Mouse (Mus musculus) liver, embryonic 14.5 days (tissue): Measurements from ENCODE around the gene Fat3. TPM values are rescaled to one million over a fixed set of nuclear protein-coding genes. Genes with fewer than 3 reads are reported as not detected.

Experiments
- ATAC-seq: fragments of 200-750 bp; cut with Nextera tagmentation; 2 replicates; pipeline ENCODE4 v1.8.0; 2017; ENCODE audit warnings: moderate number of reproducible peaks, mild to moderate bottlenecking, moderate library complexity; ENCODE audit not compliant: insufficient read depth
- DNase-seq, 3 experiments: peaks; one replicate each; pipeline ENCODE4 v3.0.0-alpha.2; 2012 to 2013; ENCODE audit warnings: low read depth in 3 of 3, low spot score in 3 of 3
- H3K27ac ChIP-seq: fragments of 300-500 bp; sonication (generic); 2 replicates; pipeline ENCODE4 v1.5.1; 2014; ENCODE audit warnings: moderate library complexity, mild to moderate bottlenecking, control low read depth, inconsistent platforms
- H3K27me3 ChIP-seq: fragments of 300-500 bp; sonication (generic); 2 replicates; pipeline ENCODE4 v1.6.1; 2014; ENCODE audit warnings: mild to moderate bottlenecking, low read length, moderate library complexity; ENCODE audit not compliant: control insufficient read depth, insufficient read depth
- H3K36me3 ChIP-seq: fragments of 300-500 bp; sonication (generic); replicated peaks from 2 replicates; pipeline ENCODE4 v1.6.1; 2014; ENCODE audit warnings: low read depth; ENCODE audit not compliant: control insufficient read depth, insufficient read depth
- H3K4me1 ChIP-seq, 2 experiments: fragments of 200-500 bp in 1 of 2; fragments of 300-500 bp in 1 of 2; sonication (generic) in 1 of 2; replicated peaks; 2 replicates each; pipeline ENCODE4 v1.6.1; 2012 to 2014; ENCODE audit warnings: antibody characterized with exemption in 1 of 2, inconsistent platforms in 1 of 2, low read length in 1 of 2; ENCODE audit not compliant: control insufficient read depth in 2 of 2, insufficient read depth in 2 of 2
- H3K4me2 ChIP-seq: fragments of 300-500 bp; sonication (generic); 2 replicates; pipeline ENCODE4 v1.6.1; 2014; ENCODE audit warnings: low read depth, mild to moderate bottlenecking, control low read depth, moderate library complexity
- H3K4me3 ChIP-seq, 2 experiments: fragments of 200-500 bp in 1 of 2; fragments of 300-500 bp in 1 of 2; sonication (generic) in 1 of 2; 2 replicates each; pipeline ENCODE4 v1.5.1; 2012 to 2014; ENCODE audit warnings: low read depth in 2 of 2, low read length in 2 of 2, mild to moderate bottlenecking in 2 of 2, control low read depth in 1 of 2, inconsistent platforms in 1 of 2, moderate library complexity in 1 of 2; ENCODE audit not compliant: insufficient read depth in 1 of 2
- H3K9ac ChIP-seq: fragments of 300-500 bp; sonication (generic); replicated peaks from 2 replicates; pipeline ENCODE4 v1.6.1; 2014; ENCODE audit warnings: mild to moderate bottlenecking, control low read depth, moderate library complexity
- H3K9me3 ChIP-seq: fragments of 300-500 bp; sonication (generic); 2 replicates; pipeline ENCODE4 v1.6.1; 2016; ENCODE audit warnings: low read length, mixed read lengths; ENCODE audit not compliant: control insufficient read depth
- CTCF ChIP-seq: IDR thresholded peaks from 2 replicates; pipeline ENCODE4 v1.5.1; 2016; ENCODE audit warnings: antibody characterized with exemption, low read depth, control low read depth
- EP300 ChIP-seq: IDR thresholded peaks from 2 replicates; pipeline ENCODE4 v1.6.1; 2016; ENCODE audit warnings: antibody characterized with exemption, low read depth
- WGBS: fragments of 180-500 bp; shearing (Covaris S2); extraction: QIAGEN DNeasy Blood & Tissue Kit; methylation state at CpG from one replicate; pipeline ENCODE4 v1.1.7; 2014; ENCODE audit not compliant: insufficient replicate concordance; 5-methylcytosine and 5-hydroxymethylcytosine counted together
- polyA plus RNA-seq, 2 experiments: library from polyadenylated mRNA; depleted of rRNA in 1 of 2; stranded (reverse) in 1 of 2; unstranded in 1 of 2; fragments of >200 nt; fragmentation: Nextera tagmentation in 1 of 2; extraction: Ambion mirVana in 1 of 2; gene quantifications; 2 replicates each; pipeline versions ENCODE4 v1.2.1 to v1.2.3; 2012 to 2014

Fat3 gene
- polyA plus RNA-seq, 2 experiments, result 0.06 TPM; not detected in 1

DNA sequence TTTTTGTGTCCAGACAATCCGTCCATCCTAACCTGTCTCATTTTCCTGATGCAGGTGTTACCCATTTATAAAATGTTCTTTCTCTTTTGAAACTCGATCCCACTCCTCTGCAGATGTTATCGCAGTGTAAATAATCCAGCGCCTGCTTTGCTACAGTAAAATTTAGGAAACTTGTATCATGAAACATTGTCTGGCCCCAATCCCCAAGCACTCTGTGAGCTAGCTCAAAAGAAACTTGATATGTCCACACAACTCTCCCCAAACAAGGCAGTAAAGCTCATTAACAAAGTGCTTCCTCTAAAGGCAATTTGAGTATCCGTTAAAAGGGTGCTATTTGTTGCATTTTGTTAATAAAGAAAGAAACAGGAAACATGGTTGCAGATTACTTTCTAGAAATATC lies 393.2 kb downstream of the Fat3 start:
- ATAC-seq (no peak), DNase-seq (no peak)
- Histone ChIP-seq H3K4me3 (no peak overlapping the region), H3K4me1 (no peaks in the 10 kb centered on the region), H3K36me3 (no peaks in the 10 kb centered on the region), H3K9me3 (no peaks in the 10 kb centered on the region), H3K27me3 (no peaks in the 10 kb centered on the region), H3K9ac (no peak overlapping the region), H3K27ac (no peak overlapping the region), H3K4me2 (no peak overlapping the region)
- WGBS, result 52% methylated on average over 5 of the region's 5 CpGs
- TF ChIP-seq EP300 (no peak), CTCF (no peak)

DNA sequence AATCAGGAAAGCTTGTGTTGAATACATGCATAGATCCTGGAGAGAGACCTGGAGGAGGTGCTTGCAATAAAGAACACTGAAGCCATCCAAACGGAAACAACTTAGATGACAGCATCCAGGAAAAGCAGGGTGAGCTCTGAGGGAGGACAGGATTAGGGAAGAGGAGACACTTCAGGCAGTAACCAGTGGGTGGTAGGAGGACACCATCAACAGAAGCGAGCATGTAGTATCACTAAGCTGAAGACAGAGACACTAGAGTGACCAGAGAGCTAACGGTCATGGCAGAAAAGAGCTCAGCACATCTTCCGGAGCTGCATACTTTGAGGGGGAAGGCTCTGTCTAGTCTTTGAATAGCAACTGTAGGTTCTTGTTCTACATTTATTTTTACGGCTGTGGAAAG lies 393.7 kb downstream of the Fat3 start:
- H3K36me3 ChIP-seq, result no peaks in the 10 kb centered on the region
- TF ChIP-seq CTCF, result peak; percentile 16; the same call in 1 of the 2 replicates
- no peak for TF ChIP-seq EP300
- WGBS, result 42% methylated on average over 5 of the region's 5 CpGs
- H3K27ac ChIP-seq, result no peak overlapping the region
- H3K4me1 ChIP-seq, result no peaks in the 10 kb centered on the region
- H3K9me3 ChIP-seq, result no peaks in the 10 kb centered on the region
- H3K4me2 ChIP-seq, result no peak overlapping the region
- H3K27me3 ChIP-seq, result no peaks in the 10 kb centered on the region
- no peak for DNase-seq
- no peak overlapping the region for H3K9ac ChIP-seq
- no peak overlapping the region for H3K4me3 ChIP-seq
- ATAC-seq, result no peak

DNA sequence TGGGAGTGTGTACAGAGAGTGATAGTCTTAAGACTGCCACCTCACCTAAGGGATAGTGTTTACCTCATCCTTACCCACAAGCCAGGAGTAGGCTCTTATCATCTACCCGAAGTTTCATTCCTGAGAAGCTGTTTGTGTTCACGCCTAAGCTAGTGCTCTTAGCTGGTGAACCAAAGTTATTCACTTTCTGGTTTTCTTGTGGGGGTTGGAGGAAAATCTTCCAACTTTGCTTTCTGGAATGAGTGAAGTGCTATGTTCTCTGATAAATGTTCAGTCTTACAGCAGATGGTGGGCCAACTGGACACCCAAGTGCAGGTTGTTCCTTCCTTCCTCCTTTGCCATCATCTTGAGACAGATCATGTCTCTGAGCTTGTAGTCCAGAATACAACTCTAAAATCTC lies 402.5 kb downstream of the Fat3 start:
- H3K27ac ChIP-seq, result no peak overlapping the region
- TF ChIP-seq EP300, result no peak
- no peak for TF ChIP-seq CTCF
- H3K4me2 ChIP-seq, result no peak overlapping the region
- H3K27me3 ChIP-seq, result no peaks in the 10 kb centered on the region
- H3K9me3 ChIP-seq, result no peaks in the 10 kb centered on the region
- H3K4me3 ChIP-seq, result no peak overlapping the region
- DNase-seq (no peak), ATAC-seq (no peak)
- H3K36me3 ChIP-seq, result no peaks in the 10 kb centered on the region
- H3K4me1 ChIP-seq, result no peaks in the 10 kb centered on the region
- H3K9ac ChIP-seq, result no peak overlapping the region
- WGBS, result 45% methylated on average over 2 of the region's 2 CpGs

DNA sequence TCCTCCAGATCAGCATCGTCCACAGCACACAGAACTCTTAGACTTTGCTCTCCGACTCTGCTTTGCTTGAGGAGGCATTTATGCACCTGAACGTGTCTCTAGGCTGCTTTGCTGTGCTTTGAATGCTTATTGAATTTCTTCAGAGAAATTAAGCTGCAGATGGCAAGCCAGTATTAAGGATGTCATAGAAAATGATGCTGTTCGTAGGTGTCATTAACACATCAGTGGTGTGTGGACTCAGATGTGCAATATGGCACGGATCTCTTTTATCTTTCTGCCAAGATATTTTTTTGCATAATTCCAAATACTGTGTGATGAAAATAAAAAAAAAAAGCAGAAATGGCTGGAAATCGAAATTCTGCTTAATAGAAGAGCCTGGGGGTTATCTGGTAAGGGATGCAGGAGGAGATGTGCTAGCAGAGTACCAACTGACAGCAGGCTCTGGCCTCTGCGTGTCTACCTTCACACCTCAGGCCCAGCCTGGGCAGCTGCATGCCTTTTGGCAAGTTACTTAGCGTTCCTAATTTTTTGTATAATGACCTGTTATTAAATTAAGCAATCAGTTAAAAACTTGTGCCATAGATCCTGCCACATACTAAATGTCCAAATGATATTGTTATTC lies 407.9 kb downstream of the Fat3 start:
- Histone ChIP-seq H3K4me1 (no peaks in the 10 kb centered on the region), H3K9ac (no peak overlapping the region), H3K36me3 (no peaks in the 10 kb centered on the region), H3K27me3 (no peaks in the 10 kb centered on the region), H3K4me3 (no peak overlapping the region), H3K27ac (no peak overlapping the region), H3K4me2 (no peak overlapping the region), H3K9me3 (no peaks in the 10 kb centered on the region)
- no peak for ATAC-seq
- TF ChIP-seq CTCF, result no peak
- TF ChIP-seq EP300, result no peak
- 59% methylated on average over 8 of the region's 8 CpGs for WGBS
- DNase-seq, result no peak

DNA sequence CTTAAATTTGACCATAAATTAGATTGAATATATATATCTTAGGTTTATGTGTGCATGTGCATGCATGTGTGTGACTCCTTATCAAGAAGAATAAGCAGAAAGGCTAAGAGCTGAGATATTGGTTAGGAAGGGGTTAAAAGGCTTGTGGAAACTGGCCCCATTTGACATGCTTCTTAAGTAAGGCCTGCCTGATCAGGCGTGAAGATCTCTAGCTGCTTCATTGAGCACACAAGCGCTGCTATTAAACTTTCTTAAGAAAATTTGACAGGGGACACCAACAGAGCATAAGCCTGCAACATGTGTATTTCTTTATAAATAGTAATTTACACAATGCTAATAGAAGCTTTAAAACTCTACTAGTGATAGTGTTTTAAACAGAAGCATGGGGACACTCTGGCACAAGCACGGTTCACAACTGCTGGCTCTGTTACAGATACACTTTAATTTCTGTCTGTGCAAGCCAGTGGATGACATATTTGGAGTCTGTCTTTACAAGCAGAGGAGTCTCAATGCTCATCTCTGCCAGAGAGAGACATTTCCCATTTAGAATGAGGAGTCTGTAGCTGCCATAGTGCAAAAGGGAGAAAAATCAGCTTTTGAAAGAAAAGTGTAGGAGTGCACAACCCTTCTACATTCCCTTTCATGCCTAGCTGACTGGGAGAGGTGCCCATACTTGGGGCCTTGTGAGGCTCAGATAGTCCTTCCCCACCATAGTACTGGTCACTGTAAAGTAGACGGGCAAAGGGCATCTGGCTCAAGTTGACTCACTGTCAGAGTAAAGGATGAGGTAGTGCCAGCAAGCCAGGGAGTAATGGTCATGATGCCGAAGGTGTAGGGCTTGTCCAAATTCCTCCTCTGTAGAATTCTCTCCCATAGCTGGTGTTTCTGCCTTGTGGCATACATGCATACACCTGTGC lies 408.8 kb downstream of the Fat3 start:
- H3K4me2 ChIP-seq, result no peak overlapping the region
- no peak overlapping the region for H3K9ac ChIP-seq
- H3K27me3 ChIP-seq, result no peaks in the 10 kb centered on the region
- no peak overlapping the region for H3K27ac ChIP-seq
- 58% methylated on average over 5 of the region's 5 CpGs for WGBS
- TF ChIP-seq CTCF, result no peak
- TF ChIP-seq EP300, result no peak
- H3K36me3 ChIP-seq, result no peaks in the 10 kb centered on the region
- H3K4me3 ChIP-seq, result no peak overlapping the region
- ATAC-seq (no peak), DNase-seq (no peak)
- H3K4me1 ChIP-seq, result no peaks in the 10 kb centered on the region
- H3K9me3 ChIP-seq, result no peaks in the 10 kb centered on the region
